Mouse (Mus musculus) hindbrain, postnatal 0 days (tissue): ENCODE measurements at regions not wholly inside any gene's neighbourhood (a gene's known extent, or its start where the extent isn't known, plus 50 kb on each side); places are given as distances from the start of the nearest gene placed in this dataset.

ENCODE experiments used
- ATAC-seq: fragments of 200-750 bp; cut with Nextera tagmentation; 2 replicates; pipeline ENCODE4 v1.8.0; 2017; ENCODE audit warnings: mild to moderate bottlenecking, moderate TSS enrichment, moderate library complexity
- DNase-seq: peaks from one replicate; pipeline ENCODE4 v3.0.0-alpha.2; 2015; ENCODE audit warnings: low spot score
- H3K27ac ChIP-seq: fragments of 300-500 bp; sonication (generic); 2 replicates; pipeline ENCODE4 v1.5.1; 2014; ENCODE audit warnings: mild to moderate bottlenecking
- H3K27me3 ChIP-seq: fragments of 300-500 bp; sonication (generic); 2 replicates; pipeline ENCODE4 v1.6.1; 2014; ENCODE audit warnings: low read length, mixed read lengths; ENCODE audit not compliant: insufficient read depth
- H3K36me3 ChIP-seq: fragments of 300-500 bp; sonication (generic); 2 replicates; pipeline ENCODE4 v1.6.1; 2014; ENCODE audit warnings: low read length, mixed read lengths; ENCODE audit not compliant: insufficient read depth
- H3K4me1 ChIP-seq: fragments of 300-500 bp; sonication (generic); 2 replicates; pipeline ENCODE4 v1.6.1; 2014; ENCODE audit warnings: antibody characterized with exemption, low read length, mixed read lengths; ENCODE audit not compliant: insufficient read depth
- H3K4me2 ChIP-seq: fragments of 300-500 bp; sonication (generic); 2 replicates; pipeline ENCODE4 v1.6.1; 2014; ENCODE audit warnings: low read depth, mild to moderate bottlenecking, low read length, moderate library complexity, mixed read lengths
- H3K4me3 ChIP-seq: fragments of 300-500 bp; sonication (generic); 2 replicates; pipeline ENCODE4 v1.5.1; 2014; ENCODE audit warnings: low read length
- H3K9ac ChIP-seq: fragments of 300-500 bp; sonication (generic); replicated peaks from 2 replicates; pipeline ENCODE4 v1.6.1; 2014; ENCODE audit warnings: mild to moderate bottlenecking, low read length, moderate library complexity, mixed read lengths
- H3K9me3 ChIP-seq: fragments of 300-500 bp; sonication (generic); 2 replicates; pipeline ENCODE4 v1.6.1; 2016; ENCODE audit warnings: low read length, mixed read lengths
- CTCF ChIP-seq: IDR thresholded peaks from 2 replicates; pipeline ENCODE4 v1.5.1; 2016; ENCODE audit warnings: antibody characterized with exemption, control low read depth, low read depth
- WGBS: fragments of 180-500 bp; shearing (Covaris S2); extraction: QIAGEN DNeasy Blood & Tissue Kit; methylation state at CpG from one replicate; pipeline ENCODE4 v1.1.7; 2014; 5-methylcytosine and 5-hydroxymethylcytosine counted together

GRCm38 (mm10) chr1:72017814-72018478 lies 194.2 kb downstream of the Mreg start:
- Histone ChIP-seq H3K27me3 (no peaks in the 10 kb centered on the region), H3K4me2 (no peak overlapping the region), H3K27ac (no peak overlapping the region), H3K9ac (no peak overlapping the region), H3K36me3 (no peaks in the 10 kb centered on the region), H3K4me3 (no peak overlapping the region), H3K4me1 (no peaks in the 10 kb centered on the region), H3K9me3 (no peaks in the 10 kb centered on the region)
- DNase-seq (no peak), ATAC-seq (no peak)
- WGBS, result 88% methylated on average over 1 of the region's 1 CpGs
- no peak for TF ChIP-seq CTCF

GRCm38 (mm10) chr1:72015471-72015870 lies 196.6 kb downstream of the Mreg start:
- Histone ChIP-seq H3K4me3 (no peak overlapping the region), H3K4me2 (no peak overlapping the region), H3K27me3 (no peaks in the 10 kb centered on the region), H3K4me1 (no peaks in the 10 kb centered on the region), H3K9ac (no peak overlapping the region), H3K9me3 (no peaks in the 10 kb centered on the region), H3K36me3 (no peaks in the 10 kb centered on the region), H3K27ac (no peak overlapping the region)
- TF ChIP-seq CTCF, result no peak
- WGBS, result 81% methylated on average over 4 of the region's 4 CpGs
- DNase-seq (no peak), ATAC-seq (no peak)

GRCm38 (mm10) chr1:72014580-72014979 lies 197.5 kb downstream of the Mreg start:
- WGBS, result 75% methylated on average over 2 of the region's 2 CpGs
- no peak overlapping the region for H3K4me3 ChIP-seq
- H3K4me2 ChIP-seq, result no peak overlapping the region
- no peak for DNase-seq
- H3K27ac ChIP-seq, result no peak overlapping the region
- H3K9me3 ChIP-seq, result no peaks in the 10 kb centered on the region
- no peaks in the 10 kb centered on the region for H3K27me3 ChIP-seq
- no peak for ATAC-seq
- H3K4me1 ChIP-seq, result no peaks in the 10 kb centered on the region
- no peak overlapping the region for H3K9ac ChIP-seq
- H3K36me3 ChIP-seq, result no peaks in the 10 kb centered on the region
- no peak for TF ChIP-seq CTCF

- no peak overlapping the region for H3K4me2 ChIP-seq
- H3K27me3 ChIP-seq, result no peaks in the 10 kb centered on the region
- H3K4me1 ChIP-seq, result no peaks in the 10 kb centered on the region
- H3K36me3 ChIP-seq, result no peaks in the 10 kb centered on the region
- H3K9me3 ChIP-seq, result no peaks in the 10 kb centered on the region
- H3K27ac ChIP-seq, result no peak overlapping the region
- ATAC-seq (no peak), DNase-seq (no peak)
- no peak overlapping the region for H3K4me3 ChIP-seq
- 72% methylated on average over 7 of the region's 7 CpGs for WGBS
- TF ChIP-seq CTCF, result no peak
- H3K9ac ChIP-seq, result no peak overlapping the region
These were observed 198.2 kb downstream of the Mreg start for GRCm38 (mm10) chr1:72013863-72014262.

GRCm38 (mm10) chr1:72012710-72013109 lies 199.4 kb downstream of the Mreg start:
- no peak overlapping the region for H3K4me2 ChIP-seq
- no peak for TF ChIP-seq CTCF
- no peaks in the 10 kb centered on the region for H3K9me3 ChIP-seq
- no peak for DNase-seq
- 70% methylated on average over 7 of the region's 7 CpGs for WGBS
- H3K9ac ChIP-seq, result no peak overlapping the region
- H3K4me3 ChIP-seq, result no peak overlapping the region
- no peak overlapping the region for H3K27ac ChIP-seq
- H3K36me3 ChIP-seq, result no peaks in the 10 kb centered on the region
- H3K4me1 ChIP-seq, result no peaks in the 10 kb centered on the region
- no peak for ATAC-seq
- H3K27me3 ChIP-seq, result no peaks in the 10 kb centered on the region

- Histone ChIP-seq H3K9ac (no peak overlapping the region), H3K36me3 (no peaks in the 10 kb centered on the region), H3K27me3 (no peaks in the 10 kb centered on the region), H3K27ac (no peak overlapping the region), H3K9me3 (no peaks in the 10 kb centered on the region), H3K4me3 (no peak overlapping the region), H3K4me2 (no peak overlapping the region), H3K4me1 (no peaks in the 10 kb centered on the region)
- ATAC-seq (no peak), DNase-seq (no peak)
- 51% methylated on average over 7 of the region's 7 CpGs for WGBS
- no peak for TF ChIP-seq CTCF
These were observed 202.7 kb downstream of the Mreg start for GRCm38 (mm10) chr1:72009270-72009928.

- WGBS, result 63% methylated on average over 7 of the region's 7 CpGs
These were observed 205.3 kb downstream of the Mreg start for GRCm38 (mm10) chr1:72006696-72007291.

More at GRCm38 (mm10) chr1:72006696-72007291, 205.3 kb downstream of the Mreg start:
- H3K27ac ChIP-seq, result no peak overlapping the region
- no peaks in the 10 kb centered on the region for H3K36me3 ChIP-seq
- TF ChIP-seq CTCF, result no peak
- H3K4me1 ChIP-seq, result no peaks in the 10 kb centered on the region
- H3K27me3 ChIP-seq, result no peaks in the 10 kb centered on the region
- H3K9me3 ChIP-seq, result no peaks in the 10 kb centered on the region
- no peak overlapping the region for H3K9ac ChIP-seq
- DNase-seq, result no peak
- ATAC-seq, result no peak
- H3K4me3 ChIP-seq, result no peak overlapping the region
- H3K4me2 ChIP-seq, result no peak overlapping the region
